Mouse (Mus musculus) lung, embryonic 15.5 days (tissue): ENCODE measurements around the gene Crbn. TPM values are rescaled to one million over a fixed set of nuclear protein-coding genes. Genes with fewer than 3 reads are reported as not detected.

Source experiments
- polyA plus RNA-seq: library from polyadenylated mRNA; unstranded; fragments of >200 nt; fragmentation: Nextera tagmentation; extraction: Ambion mirVana; gene quantifications from 2 replicates; pipeline ENCODE4 v1.2.1, GENCODE M21; 2015

The Crbn gene
- polyA plus RNA-seq, 1 experiment from 2014 or later = 45.3 TPM

Other genes with a start within 250 kb of the Crbn start
- gene Il5ra, start 51.0 kb downstream of the Crbn start, polyA plus RNA-seq = 0.09 TPM in 1 of 2 replicates, not detected in the other
- gene Trnt1, start 31.0 kb downstream of the Crbn start, polyA plus RNA-seq = 54.6 and 56.7 TPM in 2 replicates